Mouse (Mus musculus) ES-E14 (cell line): ENCODE results near the gene Doxl2.

Experiments
- CHD2 ChIP-seq: IDR thresholded peaks from 2 replicates; pipeline ENCODE4 v1.6.1; 2014; ENCODE audit warnings: mild to moderate bottlenecking, low read depth, low read length, inconsistent platforms
- HCFC1 ChIP-seq: IDR thresholded peaks from 2 replicates; pipeline ENCODE4 v1.6.1; 2012; ENCODE audit warnings: low read length, inconsistent platforms, borderline replicate concordance; ENCODE audit not compliant: insufficient read depth
- MAFK ChIP-seq: IDR thresholded peaks from 2 replicates; pipeline ENCODE4 v1.6.1; 2014; ENCODE audit warnings: mild to moderate bottlenecking, low read depth, low read length, inconsistent platforms; ENCODE audit not compliant: insufficient read depth
- ZC3H11A ChIP-seq: IDR thresholded peaks from 2 replicates; pipeline ENCODE4 v1.6.1; 2012; ENCODE audit warnings: low read depth, mild to moderate bottlenecking, inconsistent platforms, low read length, borderline replicate concordance
- ZNF384 ChIP-seq: IDR thresholded peaks from 2 replicates; pipeline ENCODE4 v1.6.1; 2012; ENCODE audit warnings: low read depth, low read length, inconsistent platforms

GRCm38 (mm10) chr6:49017150-49017549 lies 42.4 kb downstream of the Doxl2 start:
- TF ChIP-seq CHD2: no peak
- TF ChIP-seq MAFK: no peak
- no peak for TF ChIP-seq HCFC1
- no peak for TF ChIP-seq ZC3H11A
- TF ChIP-seq ZNF384: no peak
